Mouse (Mus musculus) midbrain, postnatal 0 days (tissue): Measurements from ENCODE around the gene Taf10. TPM values are rescaled to one million over a fixed set of nuclear protein-coding genes. Genes with fewer than 3 reads are reported as not detected.

ENCODE experiments used
- ATAC-seq: fragments of 200-750 bp; cut with Nextera tagmentation; 2 replicates; pipeline ENCODE4 v1.8.0; 2017; ENCODE audit warnings: moderate number of reproducible peaks, mild to moderate bottlenecking, moderate TSS enrichment, moderate library complexity; ENCODE audit not compliant: low FRiP score
- DNase-seq: peaks from one replicate; pipeline ENCODE4 v3.0.0-alpha.2; 2015; ENCODE audit warnings: low spot score
- H3K27ac ChIP-seq: fragments of 300-500 bp; sonication (generic); 2 replicates; pipeline ENCODE4 v1.5.1; 2014; ENCODE audit warnings: low read depth, mild to moderate bottlenecking, low read length, mixed read lengths
- H3K27me3 ChIP-seq: fragments of 300-500 bp; sonication (generic); 2 replicates; pipeline ENCODE4 v1.6.1; 2014; ENCODE audit warnings: low read length, control low read depth, mixed read lengths; ENCODE audit not compliant: insufficient read depth
- H3K36me3 ChIP-seq: fragments of 300-500 bp; sonication (generic); 2 replicates; pipeline ENCODE4 v1.6.1; 2014; ENCODE audit warnings: low read length, control low read depth, mixed read lengths; ENCODE audit not compliant: insufficient read depth
- H3K4me1 ChIP-seq: fragments of 300-500 bp; sonication (generic); 2 replicates; pipeline ENCODE4 v1.6.1; 2014; ENCODE audit warnings: mild to moderate bottlenecking, control low read depth, antibody characterized with exemption, low read length, mixed read lengths; ENCODE audit not compliant: insufficient read depth
- H3K4me2 ChIP-seq: fragments of 300-500 bp; sonication (generic); 2 replicates; pipeline ENCODE4 v1.6.1; 2014; ENCODE audit warnings: low read depth, mild to moderate bottlenecking, low read length, mixed read lengths; ENCODE audit not compliant: poor library complexity, severe bottlenecking
- H3K4me3 ChIP-seq: fragments of 300-500 bp; sonication (generic); 2 replicates; pipeline ENCODE4 v1.5.1; 2014; ENCODE audit warnings: low read depth, mild to moderate bottlenecking, low read length, moderate library complexity
- H3K9ac ChIP-seq: fragments of 300-500 bp; sonication (generic); replicated peaks from 2 replicates; pipeline ENCODE4 v1.6.1; 2014; ENCODE audit warnings: mild to moderate bottlenecking, low read length, moderate library complexity, mixed read lengths; ENCODE audit not compliant: poor library complexity, severe bottlenecking
- H3K9me3 ChIP-seq: fragments of 300-500 bp; sonication (generic); 2 replicates; pipeline ENCODE4 v1.6.1; 2016; ENCODE audit warnings: low read length, control low read depth
- CTCF ChIP-seq: IDR thresholded peaks from 2 replicates; pipeline ENCODE4 v1.5.1; 2016; ENCODE audit warnings: antibody characterized with exemption, mild to moderate bottlenecking
- WGBS: fragments of 180-500 bp; shearing (Covaris S2); extraction: QIAGEN DNeasy Blood & Tissue Kit; methylation state at CpG from one replicate; pipeline ENCODE4 v1.1.7; 2014; 5-methylcytosine and 5-hydroxymethylcytosine counted together
- polyA plus RNA-seq: library from polyadenylated mRNA; unstranded; fragments of >200 nt; fragmentation: Nextera tagmentation; extraction: Ambion mirVana; gene quantifications from 2 replicates; pipeline ENCODE4 v1.2.1, GENCODE M21; 2015
- total RNA-seq: library from RNA; depleted of rRNA; stranded (reverse); fragments of >200 nt; gene quantifications from 2 replicates; pipeline ENCODE4 v1.2.3, GENCODE M21; 2014

Taf10 gene
- total and polyA plus RNA-seq, 2 experiments from 2014 or later, result 65.7 to 91.2 TPM

DNA sequence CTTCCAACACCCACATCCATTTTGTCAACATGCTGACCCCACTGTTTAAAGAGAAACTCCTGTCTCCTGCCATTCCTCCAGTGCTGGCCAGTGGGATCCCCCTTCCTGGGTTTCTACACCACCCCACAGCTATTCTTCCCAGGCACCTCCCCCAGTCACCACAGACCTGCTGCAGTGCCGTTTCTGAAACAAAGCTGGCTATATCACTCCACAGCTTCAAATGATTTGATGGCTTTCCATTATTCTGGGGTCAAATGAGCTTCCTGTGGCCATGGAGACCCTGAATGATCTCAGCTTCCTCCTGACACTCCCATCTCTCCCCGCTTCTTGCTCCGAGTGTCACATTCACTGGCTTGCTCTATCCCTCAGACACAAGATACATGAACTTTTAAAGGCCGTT, 40.4 kb upstream of the Taf10 start:
- no peak overlapping the region for H3K27ac ChIP-seq
- 0 out of 2 replicates have a peak overlapping the region, but pooled peaks have one; percentile 13 for H3K9ac ChIP-seq
- TF ChIP-seq CTCF, result no peak
- H3K36me3 ChIP-seq, result peaks cover 28% of the 10 kb centered on the region
- H3K4me1 ChIP-seq, result peaks cover 19% of the 10 kb centered on the region
- H3K4me2 ChIP-seq, result peak overlapping the region; percentile 36
- no peaks in the 10 kb centered on the region for H3K27me3 ChIP-seq
- ATAC-seq, result no peak
- WGBS, result 8% methylated on average over 4 of the region's 4 CpGs
- peak overlapping the region; percentile 8; the same call in 1 of the 2 replicates for H3K4me3 ChIP-seq
- H3K9me3 ChIP-seq, result no peaks in the 10 kb centered on the region
- DNase-seq, result no peak

DNA sequence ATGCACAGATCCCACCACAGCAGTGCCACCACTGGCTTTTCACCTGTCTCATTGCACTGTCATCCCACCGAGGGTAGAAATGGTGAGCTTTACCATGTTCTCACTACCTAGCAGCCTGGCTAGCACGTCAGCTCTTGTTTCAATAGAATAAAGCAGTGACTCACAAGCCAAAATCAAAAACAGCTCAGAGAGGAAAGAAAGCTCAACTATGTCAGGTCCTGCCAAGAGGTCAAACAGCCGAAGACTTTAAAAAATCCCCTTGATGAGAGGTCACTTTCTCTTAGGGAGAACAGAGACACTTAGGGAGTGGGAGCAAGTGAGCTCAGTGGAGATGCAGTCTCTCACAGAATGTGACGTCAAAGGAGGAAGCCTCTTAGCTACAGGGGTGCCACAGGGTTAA, 39.7 kb upstream of the Taf10 start:
- H3K4me3 ChIP-seq, result no peak overlapping the region
- H3K27me3 ChIP-seq, result no peaks in the 10 kb centered on the region
- WGBS, result 44% methylated on average over 4 of the region's 4 CpGs
- DNase-seq, result no peak
- peaks cover 21% of the 10 kb centered on the region for H3K4me1 ChIP-seq
- peaks cover 28% of the 10 kb centered on the region for H3K36me3 ChIP-seq
- no peak overlapping the region; the same call in 1 of the 2 replicates for H3K4me2 ChIP-seq
- no peak for ATAC-seq
- no peaks in the 10 kb centered on the region for H3K9me3 ChIP-seq
- no peak overlapping the region for H3K27ac ChIP-seq
- H3K9ac ChIP-seq, result 0 out of 2 replicates have a peak overlapping the region, but pooled peaks have one; percentile 19
- no peak for TF ChIP-seq CTCF

DNA sequence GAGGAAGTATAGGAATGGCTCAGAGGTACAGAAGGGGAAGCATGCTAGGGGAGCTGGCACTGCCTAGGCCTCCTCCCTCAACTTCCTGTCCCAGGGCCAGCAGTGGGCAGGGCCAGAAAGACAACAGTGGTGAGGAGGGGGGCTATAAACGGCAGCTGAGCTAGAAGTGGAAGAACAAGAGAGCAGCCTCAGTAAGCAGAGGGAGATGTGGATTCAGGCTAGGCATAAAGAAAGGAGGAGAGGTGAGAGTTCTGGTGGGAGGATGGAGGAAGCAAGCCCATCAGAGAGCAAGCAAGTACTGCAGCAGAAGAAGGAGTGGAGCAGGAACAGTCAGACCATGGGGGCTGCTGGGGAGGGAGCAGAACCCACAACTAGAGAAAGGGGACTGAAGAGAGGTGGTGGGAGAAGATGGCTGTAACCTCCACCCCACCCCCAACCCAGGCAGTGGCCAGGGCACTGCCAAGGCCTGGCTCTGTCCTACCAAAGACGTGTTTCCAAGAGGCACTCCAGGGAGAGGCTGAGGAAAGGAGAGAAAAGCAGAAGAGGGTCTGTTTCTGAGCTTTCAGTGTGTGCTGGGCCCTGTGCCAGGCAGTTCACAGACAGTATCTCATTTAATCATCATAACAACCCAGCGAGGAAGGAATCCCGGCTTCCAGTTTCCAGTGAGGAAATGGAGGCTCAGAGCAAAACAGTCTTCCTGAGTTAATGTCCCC, 34.5 kb upstream of the Taf10 start:
- Histone ChIP-seq H3K9me3 (no peaks in the 10 kb centered on the region), H3K4me3 (no peak overlapping the region), H3K9ac (peak overlapping the region; percentile 44; the same call in 1 of the 2 replicates), H3K27ac (peak overlapping the region; percentile 13), H3K4me1 (peaks cover 15% of the 10 kb centered on the region), H3K27me3 (no peaks in the 10 kb centered on the region), H3K4me2 (no peak overlapping the region; the same call in 1 of the 2 replicates), H3K36me3 (peaks cover 31% of the 10 kb centered on the region)
- DNase-seq (peak; percentile 37), ATAC-seq (peak; percentile 38)
- WGBS, result 28% methylated on average over 4 of the region's 4 CpGs
- TF ChIP-seq CTCF, result no peak

DNA sequence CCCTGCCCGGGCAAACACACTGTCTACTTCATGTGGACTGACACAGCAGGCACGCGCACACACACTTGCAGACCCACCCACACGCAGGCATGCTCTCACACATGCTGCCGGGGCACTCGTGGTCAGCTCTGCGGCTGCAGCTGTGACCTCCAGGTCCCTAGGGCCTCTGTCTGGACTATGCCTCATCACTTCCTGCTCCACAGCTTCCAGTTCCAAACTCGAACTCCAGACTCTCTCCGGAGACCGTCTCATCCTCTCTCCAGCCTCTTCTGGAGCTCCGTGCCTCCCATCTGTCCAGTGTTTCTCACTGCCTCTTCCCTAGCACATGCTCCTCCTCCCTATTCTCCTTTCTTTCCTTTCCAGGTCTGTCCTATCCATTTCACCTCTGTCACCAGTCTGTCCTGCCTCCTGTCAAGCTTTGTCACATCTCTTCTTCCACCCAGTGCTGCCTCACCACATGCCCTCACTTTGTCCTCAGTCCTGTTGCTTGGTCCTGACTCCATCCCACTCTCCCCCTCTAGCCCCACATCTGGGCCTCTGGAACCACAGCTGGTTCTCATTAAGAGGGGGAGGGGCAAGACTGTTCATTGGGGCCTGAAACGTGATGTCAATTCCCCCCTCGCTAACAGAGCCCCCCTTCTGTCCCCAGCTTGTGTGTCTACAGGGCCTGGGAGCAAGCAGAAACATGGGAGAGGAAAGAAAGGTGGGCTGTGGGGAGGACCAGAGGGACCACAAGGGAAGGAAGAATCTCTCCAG, 33.8 kb upstream of the Taf10 start:
- Histone ChIP-seq H3K27ac (peak overlapping the region; percentile 13; the same call in 1 of the 2 replicates), H3K4me3 (no peak overlapping the region), H3K4me1 (peaks cover 15% of the 10 kb centered on the region), H3K9me3 (no peaks in the 10 kb centered on the region), H3K9ac (peak overlapping the region; percentile 44; the same call in 1 of the 2 replicates), H3K4me2 (peak overlapping the region; percentile 32), H3K27me3 (no peaks in the 10 kb centered on the region), H3K36me3 (peaks cover 34% of the 10 kb centered on the region)
- no peak; the same call in none of the 2 replicates for ATAC-seq
- DNase-seq, result no peak
- no peak for TF ChIP-seq CTCF
- 58% methylated on average over 13 of the region's 13 CpGs for WGBS

DNA sequence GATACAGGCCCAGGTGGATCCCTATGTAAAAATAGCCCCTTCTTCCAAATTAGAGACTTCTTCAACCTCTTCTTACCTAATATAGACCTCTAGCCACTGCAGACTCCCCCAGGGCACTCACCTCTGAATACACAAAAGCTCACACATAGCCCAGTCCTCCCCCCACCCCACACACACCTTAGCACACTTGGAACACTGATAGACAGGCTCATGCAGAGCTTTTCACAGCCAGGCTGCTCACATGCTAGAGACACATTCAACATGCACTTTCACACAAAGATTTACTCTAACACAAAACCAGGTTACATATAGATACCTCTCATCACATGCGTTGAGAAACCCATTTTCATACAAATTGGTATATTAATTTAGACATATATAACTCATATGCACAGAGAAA, 33.2 kb upstream of the Taf10 start:
- 81% methylated on average over 1 of the region's 1 CpGs for WGBS
- no peak for DNase-seq
- Histone ChIP-seq H3K36me3 (peaks cover 35% of the 10 kb centered on the region), H3K27me3 (no peaks in the 10 kb centered on the region), H3K9ac (no peak overlapping the region), H3K4me3 (no peak overlapping the region), H3K9me3 (no peaks in the 10 kb centered on the region), H3K4me2 (no peak overlapping the region), H3K4me1 (peaks cover 15% of the 10 kb centered on the region), H3K27ac (no peak overlapping the region)
- no peak for TF ChIP-seq CTCF
- no peak for ATAC-seq

DNA sequence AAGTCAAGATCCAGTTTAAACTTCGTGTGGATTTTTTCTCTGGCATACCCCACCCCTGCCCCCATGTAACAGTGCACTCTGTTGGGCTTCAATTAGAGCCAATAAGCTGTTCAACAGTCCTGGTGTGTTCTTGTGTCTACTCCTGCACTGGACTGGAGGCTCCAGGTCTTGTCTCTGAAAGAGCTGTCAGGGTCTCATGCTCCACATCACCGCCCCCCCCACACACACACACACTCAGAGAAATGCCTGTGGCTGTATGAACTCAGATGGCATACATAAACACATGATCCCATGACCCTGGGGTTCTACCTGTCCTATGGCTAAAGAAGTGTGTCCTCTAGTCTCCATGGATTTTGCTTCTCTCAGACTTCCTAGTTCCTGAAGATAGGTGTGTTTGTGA, 31.9 kb upstream of the Taf10 start:
- TF ChIP-seq CTCF, result no peak
- Histone ChIP-seq H3K4me3 (no peak overlapping the region), H3K9me3 (no peaks in the 10 kb centered on the region), H3K27me3 (no peaks in the 10 kb centered on the region), H3K4me1 (peaks cover 15% of the 10 kb centered on the region), H3K4me2 (no peak overlapping the region), H3K36me3 (peaks cover 37% of the 10 kb centered on the region), H3K27ac (no peak overlapping the region), H3K9ac (no peak overlapping the region)
- DNase-seq (no peak), ATAC-seq (no peak)
- 89% methylated on average over 2 of the region's 2 CpGs for WGBS
